Mouse (Mus musculus): Measurements from ENCODE around the gene Abhd2.

GRCm38 (mm10) chr7:79241931-79242625 lies 30.9 kb upstream of the Abhd2 start:
- TF ChIP-seq CTCF (IDR thresholded peaks at IDR 0.05; ENCODE audit: low read depth) = no peak
- TF ChIP-seq EP300 (IDR thresholded peaks at IDR 0.05; ENCODE audit: low read depth) = no peak

Measured in liver, postnatal 0 days (tissue).